Mouse (Mus musculus): Measurements from ENCODE around the gene Lat.

DNA sequence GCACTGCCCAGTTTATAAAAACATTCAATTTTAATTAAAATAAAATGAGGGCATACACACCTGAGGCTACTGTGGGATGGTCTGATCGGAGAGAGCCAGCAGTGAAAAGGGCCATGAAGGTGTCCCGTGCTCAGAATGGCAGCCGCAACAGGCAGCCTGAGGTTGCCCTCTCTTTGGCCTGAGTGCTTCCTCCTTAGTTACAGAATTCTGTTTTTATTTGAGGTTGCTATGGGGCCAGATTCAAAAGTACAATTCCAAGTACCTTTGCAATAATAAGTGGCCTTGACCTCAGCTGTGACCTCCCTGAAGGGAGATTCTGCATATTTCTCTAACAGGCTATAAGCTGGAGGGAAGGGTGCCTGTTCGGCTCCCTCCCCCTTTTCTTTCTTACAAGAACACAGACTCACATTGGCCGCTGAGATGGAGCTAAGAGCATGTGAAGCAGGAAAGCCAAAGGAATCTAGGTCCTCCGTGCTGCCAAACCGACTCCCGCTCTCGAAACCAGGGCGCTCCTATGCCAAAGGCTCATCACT lies 17.9 kb downstream of the Lat start:
- no peak for TF ChIP-seq CTCF (IDR thresholded peaks at IDR 0.05; ENCODE audit: insufficient read depth, low read length)
- peak; percentile 68; the same call in 1 of the 2 replicates for TF ChIP-seq POLR2A (IDR thresholded peaks at IDR 0.05; ENCODE audit: borderline replicate concordance, extremely low read depth, low read depth, low read length)

Data from lung, adult 2 months (tissue).